9 mouse cellular contexts compared by ENCODE assay signal in genomic region chr7:127137262-127138017, GRCm38 (mm10). TPM values are rescaled to one million over a fixed set of nuclear protein-coding genes. Genes with fewer than 3 reads are reported as not detected.
DNase-seq lines count a peak whose midpoint lies in the region; ATAC-seq and TF ChIP-seq lines count a peak whose summit lies in the region.
"Had no signal": no experiment of that assay in that cellular context is flagged by ENCODE, and none has a peak within 500 bp of the region (broad histone marks: within the 10 kb centered on the region; RNA-seq: fewer than 3 reads in every experiment).

Gene Spn (minus strand): TSS chr7:127137823.

- no peak for TF ChIP-seq CTCF in C2C12 (IDR thresholded peaks at IDR 0.05; ENCODE audit: control insufficient read depth, insufficient read depth, insufficient read length)
- TF ChIP-seq CTCF in lung, postnatal 0 days (IDR thresholded peaks at IDR 0.05) = no peak

- no peak for TF ChIP-seq EP300 in lung, postnatal 0 days (IDR thresholded peaks at IDR 0.05)

- peak; percentile 49 for ATAC-seq in liver, embryonic 15.5 days (ENCODE audit: insufficient read depth)
- ATAC-seq in cerebellum, adult (ENCODE audit: insufficient number of reproducible peaks, low FRiP score, low TSS enrichment) = no peak
- no peak for ATAC-seq in forebrain, embryonic 11.5 days (replicated peaks; ENCODE audit: low FRiP score)
- no peak for ATAC-seq in lung, postnatal 0 days

- H3K27me3 ChIP-seq in C2C12 (ENCODE audit: control insufficient read depth, insufficient read depth, insufficient read length) = no peaks in the 10 kb centered on the region
- no peaks in the 10 kb centered on the region for H3K27me3 ChIP-seq in liver, embryonic 15.5 days
- H3K27me3 ChIP-seq in forebrain, embryonic 11.5 days (ENCODE audit: control insufficient read depth, insufficient read depth, low read length) = no peaks in the 10 kb centered on the region
- H3K27me3 ChIP-seq in lung, postnatal 0 days (replicated peaks; ENCODE audit: insufficient read depth, low read length) = no peaks in the 10 kb centered on the region
- H3K27me3 ChIP-seq in forebrain, embryonic 10.5 days (ENCODE audit: poor library complexity, severe bottlenecking) = no peaks in the 10 kb centered on the region
- H3K27me3 ChIP-seq: kidney, embryonic 15.5 days had no signal

- no peaks in the 10 kb centered on the region for H3K79me3 ChIP-seq in C2C12 (ENCODE audit: low read depth)

- DNase-seq in MEL-GATA-1-ER (ENCODE audit: extremely low read depth, low read depth) = peak; percentile 74
- DNase-seq in spleen, postnatal 10 days (ENCODE audit: low spot score in 2 of 2) = peak; percentile 58 to 61
- no peak for DNase-seq in forebrain, embryonic 11.5 days (ENCODE audit: low spot score)
- DNase-seq in lung, postnatal 0 days (ENCODE audit: low spot score) = no peak
- DNase-seq in forebrain, embryonic 10.5 days (ENCODE audit: extremely low spot score, low spot score) = no peak

- no peaks in the 10 kb centered on the region for H3K79me2 ChIP-seq in C2C12 (ENCODE audit: control insufficient read depth, insufficient read depth)

- H3K4me2 ChIP-seq in liver, embryonic 15.5 days = peak within 1 kb of the TSS; percentile 71
- H3K4me2 ChIP-seq in forebrain, embryonic 11.5 days (ENCODE audit: low read depth, low read length, severe bottlenecking) = no peak within 1 kb of the TSS
- no peak within 1 kb of the TSS for H3K4me2 ChIP-seq in lung, postnatal 0 days (replicated peaks; ENCODE audit: low read depth, low read length)
- H3K4me2 ChIP-seq: kidney, embryonic 15.5 days had no signal

- H3K36me3 ChIP-seq in C2C12 (ENCODE audit: control insufficient read depth, insufficient read depth) = no peaks in the 10 kb centered on the region
- no peaks in the 10 kb centered on the region; the same call in 1 of the 2 replicates for H3K36me3 ChIP-seq in liver, embryonic 15.5 days (replicated peaks)
- no peaks in the 10 kb centered on the region for H3K36me3 ChIP-seq in forebrain, embryonic 11.5 days (ENCODE audit: control insufficient read depth, insufficient read depth, low read length)
- H3K36me3 ChIP-seq in lung, postnatal 0 days (ENCODE audit: insufficient read depth, low read length) = no peaks in the 10 kb centered on the region
- no peaks in the 10 kb centered on the region for H3K36me3 ChIP-seq in forebrain, embryonic 10.5 days (replicated peaks)
- H3K36me3 ChIP-seq: kidney, embryonic 15.5 days had no signal

- no peak within 1 kb of the TSS for H3ac ChIP-seq in C2C12 (ENCODE audit: control insufficient read depth, insufficient read length, low read depth)

- WGBS in liver, embryonic 15.5 days (ENCODE audit: insufficient replicate concordance) = 16% methylated on average over 9 of the region's 9 CpGs
- 76% methylated on average over 9 of the region's 9 CpGs for WGBS in forebrain, embryonic 11.5 days
- WGBS in lung, postnatal 0 days = 44% methylated on average over 9 of the region's 9 CpGs
- 81% methylated on average over 9 of the region's 9 CpGs for WGBS in forebrain, embryonic 10.5 days

- H3K27ac ChIP-seq in liver, embryonic 15.5 days (replicated peaks) = peak within 1 kb of the TSS; percentile 87
- H3K27ac ChIP-seq in forebrain, embryonic 11.5 days (ENCODE audit: low read depth, low read length) = no peak within 1 kb of the TSS
- no peak within 1 kb of the TSS for H3K27ac ChIP-seq in lung, postnatal 0 days (ENCODE audit: low read length)
- H3K27ac ChIP-seq in forebrain, embryonic 10.5 days = no peak within 1 kb of the TSS
- H3K27ac ChIP-seq: kidney, embryonic 15.5 days had no signal

- H3K4me1 ChIP-seq in liver, embryonic 15.5 days (replicated peaks) = peaks cover 86% of the 10 kb centered on the region
- no peaks in the 10 kb centered on the region for H3K4me1 ChIP-seq in forebrain, embryonic 11.5 days (replicated peaks; ENCODE audit: control insufficient read depth, insufficient read depth, low read length)
- no peaks in the 10 kb centered on the region for H3K4me1 ChIP-seq in lung, postnatal 0 days (ENCODE audit: insufficient read depth, low read depth, low read length)
- peaks cover 10% of the 10 kb centered on the region for H3K4me1 ChIP-seq in forebrain, embryonic 10.5 days

- no peaks in the 10 kb centered on the region for H3K9me3 ChIP-seq in liver, embryonic 15.5 days (replicated peaks)
- H3K9me3 ChIP-seq in forebrain, embryonic 11.5 days (ENCODE audit: control insufficient read depth, low read length) = no peaks in the 10 kb centered on the region
- H3K9me3 ChIP-seq in lung, postnatal 0 days (ENCODE audit: low read length) = no peaks in the 10 kb centered on the region
- H3K9me3 ChIP-seq in forebrain, embryonic 10.5 days = no peaks in the 10 kb centered on the region
- H3K9me3 ChIP-seq: kidney, embryonic 15.5 days had no signal

- H3K4me3 ChIP-seq in C2C12 (ENCODE audit: insufficient read depth, poor library complexity, severe bottlenecking) = no peak within 1 kb of the TSS
- H3K4me3 ChIP-seq in liver, embryonic 15.5 days (replicated peaks) = peak within 1 kb of the TSS; percentile 51
- no peak within 1 kb of the TSS for H3K4me3 ChIP-seq in forebrain, embryonic 11.5 days (ENCODE audit: low read depth, low read length)
- H3K4me3 ChIP-seq in lung, postnatal 0 days (ENCODE audit: low read depth, low read length) = no peak within 1 kb of the TSS
- no peak within 1 kb of the TSS for H3K4me3 ChIP-seq in forebrain, embryonic 10.5 days
- H3K4me3 ChIP-seq: kidney, embryonic 15.5 days had no signal

- H3K9ac ChIP-seq in liver, embryonic 15.5 days = peak within 1 kb of the TSS; percentile 24
- no peak within 1 kb of the TSS for H3K9ac ChIP-seq in forebrain, embryonic 11.5 days (ENCODE audit: low read length)
- H3K9ac ChIP-seq in lung, postnatal 0 days (replicated peaks; ENCODE audit: low read depth) = no peak within 1 kb of the TSS
- H3K9ac ChIP-seq: kidney, embryonic 15.5 days had no signal

TF ChIP-seq in C2C12, 6 proteins besides CTCF, POLR2A, EP300 and RAD21:
- no peak for TF ChIP-seq USF1 (IDR thresholded peaks at IDR 0.05; ENCODE audit: low read depth)
- no peak for TF ChIP-seq CEBPB (IDR thresholded peaks at IDR 0.05; ENCODE audit: low read depth)
- TF ChIP-seq MYOD1 (IDR thresholded peaks at IDR 0.05; ENCODE audit: control insufficient read depth, insufficient read length, low read depth) = no peak
- TF ChIP-seq FOSL1 (IDR thresholded peaks at IDR 0.05; ENCODE audit: insufficient read depth, low read length, poor library complexity, severe bottlenecking) = no peak
- no peak for TF ChIP-seq MYOG (IDR thresholded peaks at IDR 0.05; ENCODE audit: control insufficient read depth, extremely low read depth, insufficient read length)
- no peak for TF ChIP-seq MAX (IDR thresholded peaks at IDR 0.05)

RNA-seq across cellular contexts. Expression of gene Spn, which starts in this region (rescaled TPM):
- 23.1 TPM for polyA plus RNA-seq in C2C12 (2012; fragmentation: generic; extraction: Trizol)
- 6.7 and 6.8 TPM in 2 replicates for polyA plus RNA-seq in liver, embryonic 15.5 days (2015; fragmentation: Nextera tagmentation; extraction: Ambion mirVana)
- polyA plus RNA-seq in forebrain, embryonic 11.5 days (2014; fragmentation: Nextera tagmentation; extraction: Ambion mirVana) = 0.11 and 0.12 TPM in 2 replicates
- polyA plus RNA-seq in lung, postnatal 0 days (2015; fragmentation: Nextera tagmentation; extraction: Ambion mirVana) = 0.73 and 0.83 TPM in 2 replicates
- polyA plus RNA-seq in forebrain, embryonic 10.5 days (2016; fragmentation: Nextera tagmentation; extraction: Ambion mirVana) = 0.07 and 0.10 TPM in 2 replicates

Comparison
In these comparisons a context has a peak if more than half of its experiments do, and no peak if none do; other contexts are left out.
1. DNase-seq: peak in MEL-GATA-1-ER (single experiment) and spleen, postnatal 10 days (2 of 2); none in forebrain, embryonic 11.5 days (single experiment), lung, postnatal 0 days (single experiment) and forebrain, embryonic 10.5 days (single experiment).